Mouse (Mus musculus) CD4-positive, CD25-positive, alpha-beta regulatory T cell, adult 4 months (primary cell): ENCODE results near the gene Vmn1r18. TPM values are rescaled to one million over a fixed set of nuclear protein-coding genes. Genes with fewer than 3 reads are reported as not detected.
A peak's percentile ranks its signal among the peaks of the same experiment; 100 is the strongest.
"Not testable (repeated sequence)": the region's sequence is repeated elsewhere in the genome, so short reads cannot be mapped to it uniquely, and the experiment has no call there.

Experiments used
- ATAC-seq: one replicate; pipeline ENCODE4 v1.8.0; 2017
- polyA plus RNA-seq, 2 experiments: library from polyadenylated mRNA; unstranded; fragments of 100-300 nt; shearing (Covaris generic); gene quantifications; one replicate each; pipeline ENCODE4 v1.2.1; 2017

Vmn1r18 gene
- polyA plus RNA-seq = not detected

DNA sequence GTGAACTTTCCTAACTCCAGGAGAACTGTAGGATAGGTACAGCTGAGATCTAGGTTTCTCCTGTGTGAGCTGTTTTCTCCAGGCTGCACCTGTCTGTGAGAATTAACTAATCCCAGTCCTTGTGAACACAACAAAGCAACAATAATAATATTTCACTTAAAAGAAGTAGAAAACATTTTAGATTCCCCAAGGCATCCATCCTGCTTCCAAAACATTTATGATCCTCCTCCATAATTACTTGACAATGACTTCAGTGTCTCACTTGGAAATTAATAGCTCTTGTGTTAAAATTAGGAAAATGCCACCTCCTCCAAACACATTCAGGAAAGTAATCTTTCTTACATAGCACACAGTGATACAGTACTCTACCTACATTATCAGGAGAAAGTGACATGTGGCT lies at the start of gene Vmn1r18:
Vmn1r18 (minus strand) TSS at position 101 of the 400 bp plus-strand sequence.
- ATAC-seq = no peak

DNA sequence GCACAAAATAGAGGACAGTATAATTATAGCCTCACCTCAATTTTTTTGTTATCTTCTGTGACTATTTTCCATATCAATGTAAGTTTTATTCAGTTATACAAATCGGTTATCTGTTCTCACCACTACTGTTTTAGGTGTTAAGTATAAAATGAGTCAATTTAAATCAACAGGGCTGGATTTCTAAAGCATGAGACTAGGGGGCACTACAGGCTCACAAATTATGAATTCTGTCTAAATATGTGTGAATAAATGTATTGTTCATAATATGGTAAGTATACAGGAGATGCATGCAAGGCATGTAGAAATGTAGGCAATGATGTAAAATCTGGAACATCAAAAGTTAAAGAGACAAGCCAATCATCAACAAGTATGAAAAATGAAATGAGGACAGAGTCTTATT lies 35.6 kb upstream of the Vmn1r18 start:
- ATAC-seq = peak; percentile 75

DNA sequence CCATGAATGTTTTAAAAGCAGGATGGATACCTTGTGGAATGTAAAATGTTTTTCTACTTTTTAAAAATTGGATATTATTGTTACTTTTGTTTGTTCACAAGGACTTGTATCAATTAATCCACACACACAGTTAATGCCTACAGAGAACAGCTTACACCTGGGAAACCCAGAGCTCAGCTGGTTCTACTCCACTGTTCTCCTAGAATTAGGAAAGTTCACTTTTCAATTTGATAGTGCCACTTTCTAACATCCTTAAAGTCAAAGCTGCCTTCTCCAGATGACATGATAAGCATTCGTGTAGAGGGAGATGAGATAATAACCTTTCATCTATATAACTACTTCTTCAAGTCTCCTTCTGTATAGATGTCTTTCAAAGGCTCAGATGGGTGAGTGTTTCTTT lies 33.0 kb upstream of the Vmn1r18 start, which contains the start of gene Vmn1r20:
Vmn1r20 (plus strand) TSS at position 301 of the 400 bp plus-strand sequence.
- no peak for ATAC-seq

DNA sequence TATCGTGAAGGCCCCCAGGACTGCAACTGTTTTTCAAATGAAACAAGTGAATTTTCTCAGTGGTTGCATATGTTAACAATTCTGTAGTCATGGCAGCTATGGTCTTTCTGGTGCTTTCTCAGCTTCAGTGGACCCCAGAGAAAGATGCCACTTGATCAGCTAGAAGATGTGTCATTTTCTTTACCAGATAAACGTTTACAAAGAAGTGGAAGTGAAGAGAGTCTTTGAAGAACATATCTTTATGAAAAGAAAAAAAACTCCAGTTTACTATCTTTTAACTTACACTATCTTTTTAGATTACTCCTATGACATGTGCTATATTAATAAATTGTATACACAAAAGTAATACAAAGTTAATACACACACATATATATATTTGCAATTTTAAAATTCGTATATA lies 7.9 kb upstream of the Vmn1r18 start, which contains the start of gene Vmn1r19:
Vmn1r19 (plus strand) TSS at position 301 of the 400 bp plus-strand sequence.
- ATAC-seq = not testable (repeated sequence)

DNA sequence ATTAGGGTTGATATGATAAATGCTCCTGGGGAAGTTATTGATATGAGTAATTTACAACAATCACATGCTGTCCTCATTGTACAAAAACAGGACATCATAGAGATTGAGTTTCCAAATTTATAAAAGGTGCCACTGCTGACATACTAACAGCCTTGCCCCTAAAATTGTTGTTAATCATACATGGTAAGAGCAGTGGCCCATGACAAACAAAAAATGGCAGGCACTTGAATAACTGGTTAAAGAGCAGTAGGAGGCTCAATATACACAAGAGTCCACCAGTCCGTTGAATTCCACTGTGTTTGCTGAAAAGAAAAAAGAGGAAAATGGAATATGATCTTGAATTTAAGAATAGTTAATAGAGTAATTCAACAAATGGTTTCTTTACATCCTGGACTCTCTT lies 28.1 kb downstream of the Vmn1r18 start:
- no peak for ATAC-seq

DNA sequence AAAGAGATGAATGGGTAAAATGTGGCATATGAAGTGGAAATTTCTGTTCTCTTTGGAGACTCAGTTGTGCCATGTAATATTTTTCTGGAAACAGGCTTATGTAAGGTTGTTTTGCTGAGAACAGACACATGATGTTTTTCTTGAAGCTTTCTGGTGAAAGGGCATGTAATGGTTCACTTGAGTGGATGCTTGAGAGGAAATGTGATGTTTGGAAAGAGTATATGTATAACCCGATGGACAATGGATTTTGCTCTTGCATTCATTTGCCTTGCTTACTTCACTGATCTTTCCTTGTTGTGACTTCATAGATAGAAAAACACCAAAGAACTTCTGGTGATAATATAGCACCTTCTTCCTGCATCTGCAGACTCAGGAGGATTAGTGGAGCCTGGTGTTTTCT lies 29.7 kb downstream of the Vmn1r18 start:
- not testable (repeated sequence) for ATAC-seq

DNA sequence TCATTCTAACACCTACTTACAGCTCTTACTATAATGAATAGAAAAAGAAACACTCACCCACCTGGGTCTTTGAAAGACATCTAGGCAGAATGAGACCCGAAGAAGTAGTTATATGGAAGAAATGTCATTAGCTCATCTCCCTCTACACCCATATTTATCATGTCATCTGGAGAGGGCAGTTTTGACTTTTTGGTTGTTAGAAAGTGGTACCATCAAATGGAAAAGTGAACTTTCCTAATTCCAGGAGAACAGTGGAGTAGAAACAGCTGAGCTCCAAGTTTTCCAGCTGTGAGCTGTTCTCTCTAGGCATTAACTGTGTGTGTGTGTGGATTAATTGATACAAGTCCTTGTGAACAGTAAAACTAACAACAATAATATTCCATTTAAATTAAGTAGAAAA lies 32.0 kb downstream of the Vmn1r18 start, which contains the start of gene Vmn1r17:
Vmn1r17 (minus strand) TSS at position 101 of the 400 bp plus-strand sequence.
- ATAC-seq = no peak

DNA sequence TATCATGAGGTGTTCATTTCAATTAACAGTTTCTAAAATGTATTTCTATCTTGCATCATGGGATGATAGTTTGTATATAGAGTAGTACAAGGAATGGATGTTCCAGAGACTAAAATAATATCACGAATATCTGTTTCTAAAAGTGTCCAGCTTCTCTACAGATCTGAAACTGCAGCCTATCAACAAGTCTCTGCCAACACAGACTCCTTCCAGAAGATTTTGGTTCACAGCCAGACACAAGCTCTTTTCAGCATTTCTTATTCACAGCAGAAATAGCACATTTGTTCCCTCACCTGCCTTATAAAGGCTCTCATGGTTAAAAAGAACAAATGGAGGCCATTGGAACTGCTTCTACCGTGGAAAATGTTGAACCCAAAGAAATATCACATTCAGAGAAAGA lies 38.7 kb downstream of the Vmn1r18 start:
- ATAC-seq = no peak

DNA sequence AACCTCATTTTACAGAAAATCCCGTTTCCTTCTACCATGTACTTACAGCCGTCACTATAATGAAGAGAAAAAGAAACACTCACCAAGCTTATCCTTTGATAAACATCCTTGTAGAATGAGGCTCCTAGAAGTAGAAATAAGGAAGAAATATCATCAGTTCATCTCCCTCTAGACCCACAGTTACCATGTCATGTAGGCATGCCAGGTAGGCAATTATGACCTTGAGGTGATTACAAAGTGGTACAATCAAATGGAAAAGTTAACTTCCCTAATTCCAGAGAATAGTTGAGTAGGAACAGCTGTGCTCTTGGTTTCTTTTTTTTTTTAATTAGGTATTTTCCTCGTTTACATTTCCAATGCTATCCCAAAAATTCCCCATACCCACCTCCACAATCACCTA lies 66.2 kb downstream of the Vmn1r18 start, which contains the start of gene Vmn1r16:
Vmn1r16 (minus strand) TSS at position 101 of the 400 bp plus-strand sequence.
- no peak for ATAC-seq

Other genes starting within 250 kb of the Vmn1r18 start
- not detected for gene Vmn1r12, start 238.9 kb downstream of the Vmn1r18 start, polyA plus RNA-seq
- gene Vmn1r13, start 192.5 kb downstream of the Vmn1r18 start, polyA plus RNA-seq = 1 to 10 TPM in 1 of 2 experiments, not detected in 1; 1.5 TPM
- gene Vmn1r14, start 164.1 kb downstream of the Vmn1r18 start, polyA plus RNA-seq = not detected
- not detected for gene Vmn1r15, start 137.8 kb downstream of the Vmn1r18 start, polyA plus RNA-seq
- gene Vmn1r16, start 66.3 kb downstream of the Vmn1r18 start, polyA plus RNA-seq = not detected
- gene Vmn1r17, start 32.1 kb downstream of the Vmn1r18 start, polyA plus RNA-seq = not detected
- gene Vmn1r19, start 8.0 kb upstream of the Vmn1r18 start, polyA plus RNA-seq = not detected
- gene Vmn1r20, start 33.1 kb upstream of the Vmn1r18 start, polyA plus RNA-seq = not detected
- gene Ppm1k, start 139.7 kb upstream of the Vmn1r18 start, polyA plus RNA-seq = 10 to 100 TPM; 22.8 to 27.0 TPM
- gene Herc6, start 185.2 kb upstream of the Vmn1r18 start, polyA plus RNA-seq = 10 to 100 TPM; 30.8 to 34.1 TPM